Mouse (Mus musculus) testis, adult 2 months (tissue): ENCODE results near the gene Psmd6. TPM values are rescaled to one million over a fixed set of nuclear protein-coding genes. Genes with fewer than 3 reads are reported as not detected.

Experiments used
- H3K27ac ChIP-seq: fragments of 200-500 bp; 2 replicates; pipeline ENCODE4 v1.5.1; 2012; ENCODE audit warnings: low read depth, low read length; ENCODE audit not compliant: control insufficient read depth, insufficient read depth
- H3K27me3 ChIP-seq: fragments of 200-500 bp; 2 replicates; pipeline ENCODE4 v1.6.1; 2012; ENCODE audit warnings: mild to moderate bottlenecking, low read length, moderate library complexity; ENCODE audit not compliant: control insufficient read depth, insufficient read depth
- H3K36me3 ChIP-seq: fragments of 200-500 bp; 2 replicates; pipeline ENCODE4 v1.6.1; 2012; ENCODE audit warnings: mild to moderate bottlenecking, low read length; ENCODE audit not compliant: control insufficient read depth, insufficient read depth
- H3K4me1 ChIP-seq: fragments of 200-500 bp; 2 replicates; pipeline ENCODE4 v1.6.1; 2012; ENCODE audit warnings: low read length; ENCODE audit not compliant: control insufficient read depth, insufficient read depth
- H3K4me3 ChIP-seq: fragments of 200-500 bp; 2 replicates; pipeline ENCODE4 v1.5.1; 2012; ENCODE audit warnings: low read depth, mild to moderate bottlenecking, low read length, moderate library complexity, mixed read lengths; ENCODE audit not compliant: control insufficient read depth
- CTCF ChIP-seq: fragments of 200-500 bp; IDR thresholded peaks from 2 replicates; pipeline ENCODE4 v1.5.1; 2012; ENCODE audit warnings: low read depth, mild to moderate bottlenecking, inconsistent platforms, low read length, moderate library complexity; ENCODE audit not compliant: control insufficient read depth, insufficient read depth, insufficient replicate concordance
- POLR2A ChIP-seq: fragments of 200-500 bp; IDR thresholded peaks from 2 replicates; pipeline ENCODE4 v1.6.1; 2012; ENCODE audit warnings: low read depth, mild to moderate bottlenecking, inconsistent platforms, low read length, moderate library complexity; ENCODE audit not compliant: control insufficient read depth
- polyA plus RNA-seq: library from polyadenylated mRNA; depleted of rRNA; stranded (reverse); fragments of >200 nt; gene quantifications from 2 replicates; pipeline ENCODE4 v1.2.3, GENCODE M21; 2012

The Psmd6 gene
- polyA plus RNA-seq, 1 experiment, result 30.3 TPM

DNA sequence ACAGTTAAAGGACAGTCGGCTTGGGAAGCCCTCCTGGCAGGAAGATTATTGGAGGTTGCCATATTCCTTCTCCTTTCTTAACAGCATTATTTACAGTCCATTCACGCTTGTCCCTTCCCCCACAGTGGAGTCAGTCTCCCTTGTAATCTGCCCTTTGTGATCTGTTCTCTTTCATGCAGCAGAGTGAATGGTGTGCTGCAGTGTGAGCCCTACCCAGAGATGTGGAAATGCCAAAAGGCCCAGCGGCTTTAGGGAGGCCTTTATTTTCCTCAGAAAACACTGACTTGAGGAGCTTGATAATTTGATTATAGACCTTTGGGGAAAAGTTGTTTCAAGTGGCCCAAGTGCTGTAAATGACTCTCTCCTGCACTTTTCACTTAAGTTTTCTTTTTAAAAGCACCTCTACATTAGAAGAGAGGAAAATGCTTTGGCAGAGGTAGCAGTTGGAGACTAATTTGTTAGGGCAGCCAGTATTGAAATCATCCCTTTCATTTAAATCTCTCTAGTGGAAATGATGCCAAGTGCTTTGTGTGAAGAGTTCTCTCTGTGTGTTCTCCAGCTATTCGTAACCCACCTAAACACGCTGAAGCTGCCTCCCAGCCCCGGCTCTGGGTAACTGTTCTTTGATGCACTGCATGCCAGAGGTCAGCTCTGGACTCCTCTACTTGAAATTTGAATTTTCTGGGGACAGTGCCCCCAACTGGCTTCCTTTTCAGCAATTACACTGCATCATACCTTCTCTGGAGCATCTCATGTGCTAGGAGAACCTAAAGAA is 50.1 kb downstream of the Psmd6 start:
- H3K27me3 ChIP-seq, result no peaks in the 10 kb centered on the region
- H3K4me1 ChIP-seq, result no peaks in the 10 kb centered on the region
- no peak overlapping the region for H3K27ac ChIP-seq
- no peak overlapping the region for H3K4me3 ChIP-seq
- H3K36me3 ChIP-seq, result no peaks in the 10 kb centered on the region
- no peak for TF ChIP-seq POLR2A
- no peak for TF ChIP-seq CTCF

DNA sequence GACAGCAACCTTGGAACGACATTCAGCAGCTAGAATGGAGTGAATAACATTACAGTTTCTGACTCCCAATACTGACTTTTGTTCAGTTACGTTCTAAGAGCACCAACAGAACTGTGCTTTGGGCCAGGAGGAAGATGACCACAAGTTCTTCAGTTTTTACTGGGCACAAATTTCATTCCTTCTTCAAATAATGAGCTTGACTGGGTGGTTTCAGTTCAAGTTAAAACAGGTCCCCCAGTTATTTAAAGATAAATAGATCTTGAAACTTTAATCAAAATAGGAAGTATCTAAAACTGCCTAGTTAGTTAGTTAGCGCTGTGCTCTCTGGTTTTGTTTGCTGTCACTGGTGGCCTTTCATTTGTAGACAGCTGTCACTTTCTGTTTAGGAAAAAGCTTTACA is 52.2 kb downstream of the Psmd6 start:
- Histone ChIP-seq H3K27me3 (no peaks in the 10 kb centered on the region), H3K4me1 (no peaks in the 10 kb centered on the region), H3K27ac (no peak overlapping the region), H3K4me3 (no peak overlapping the region), H3K36me3 (no peaks in the 10 kb centered on the region)
- TF ChIP-seq POLR2A (no peak), CTCF (no peak)

DNA sequence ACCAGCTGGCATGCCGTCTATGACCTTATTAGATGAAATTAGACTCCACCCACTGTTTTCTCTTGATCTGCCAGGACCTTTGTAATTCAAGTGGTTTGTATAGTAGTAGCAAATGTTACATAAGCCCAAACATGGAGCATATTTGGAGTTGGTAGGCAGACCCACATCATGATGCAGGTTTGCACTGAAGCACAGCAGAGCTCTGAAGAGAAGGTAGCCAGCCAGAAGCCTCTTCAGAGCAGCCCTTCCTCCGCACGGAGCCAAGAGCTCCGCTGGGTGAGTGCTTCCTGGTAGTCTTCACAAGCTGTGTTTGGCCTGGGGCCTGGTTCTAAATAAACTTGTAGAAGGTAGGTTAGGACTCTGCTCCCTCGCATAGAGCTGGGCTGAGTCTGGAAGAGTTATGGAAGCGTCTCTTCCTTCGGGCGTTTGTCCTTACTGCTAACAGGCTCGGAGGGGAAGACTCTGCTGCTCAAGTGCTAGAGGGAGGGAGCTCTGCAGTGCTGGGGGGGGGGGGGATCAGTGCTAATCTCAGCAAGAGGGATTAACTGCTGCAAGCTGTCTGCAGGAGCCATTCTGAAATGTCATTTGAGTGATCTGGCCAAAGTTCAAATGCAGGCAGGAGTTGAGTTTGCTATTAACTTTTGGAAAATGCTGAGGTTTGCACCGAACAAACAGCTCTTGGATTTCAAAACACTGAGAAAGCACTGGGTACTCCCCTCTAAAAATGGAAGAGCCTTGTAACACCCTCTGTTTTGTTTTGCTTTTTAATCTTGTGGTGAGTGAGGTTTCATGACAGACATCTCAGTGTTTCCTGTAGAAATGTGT is 52.9 kb downstream of the Psmd6 start:
- Histone ChIP-seq H3K4me3 (no peak overlapping the region), H3K27ac (no peak overlapping the region), H3K4me1 (no peaks in the 10 kb centered on the region), H3K27me3 (no peaks in the 10 kb centered on the region), H3K36me3 (no peaks in the 10 kb centered on the region)
- no peak for TF ChIP-seq CTCF
- no peak for TF ChIP-seq POLR2A

DNA sequence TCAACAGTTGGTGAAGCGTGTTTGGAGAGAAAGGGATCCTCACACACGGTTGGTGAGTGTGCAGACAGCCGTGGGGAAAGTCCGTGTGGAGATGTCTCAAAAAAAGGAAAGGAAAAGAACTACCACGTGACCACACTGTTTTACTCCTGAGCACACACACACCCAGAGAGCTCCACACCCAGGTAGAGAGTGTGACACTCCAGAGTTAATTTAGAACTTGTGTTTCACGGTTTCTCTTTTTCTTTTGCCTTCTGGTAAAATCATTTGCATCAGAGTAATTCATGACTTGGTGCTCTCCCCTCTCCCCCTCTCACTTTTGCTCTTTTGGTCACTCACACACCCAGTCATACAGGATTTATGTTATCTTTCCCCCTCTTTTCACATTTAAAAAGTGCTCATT is 54.5 kb downstream of the Psmd6 start:
- Histone ChIP-seq H3K36me3 (no peaks in the 10 kb centered on the region), H3K4me1 (no peaks in the 10 kb centered on the region), H3K27me3 (no peaks in the 10 kb centered on the region), H3K4me3 (no peak overlapping the region), H3K27ac (no peak overlapping the region)
- TF ChIP-seq CTCF (no peak), POLR2A (no peak)

DNA sequence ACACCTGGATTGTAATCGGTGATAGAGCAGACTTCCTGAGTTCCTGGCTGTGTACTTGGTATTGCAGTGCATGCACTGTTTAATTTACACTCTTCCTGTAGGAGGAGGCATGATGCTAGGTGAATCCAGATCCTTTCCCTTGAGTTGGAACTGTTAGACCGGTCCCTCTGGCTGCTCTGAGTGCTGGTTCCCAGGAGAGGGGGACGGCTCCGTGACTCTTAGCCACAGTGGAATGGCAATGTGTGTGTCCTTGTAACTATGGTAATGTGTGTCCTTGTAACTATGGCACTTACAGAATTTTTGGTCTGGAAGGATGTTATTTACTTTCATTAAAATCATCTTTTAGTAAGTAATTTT is 55.7 kb downstream of the Psmd6 start:
- H3K36me3 ChIP-seq, result no peaks in the 10 kb centered on the region
- H3K27me3 ChIP-seq, result no peaks in the 10 kb centered on the region
- TF ChIP-seq POLR2A (no peak), CTCF (no peak)
- H3K4me1 ChIP-seq, result no peaks in the 10 kb centered on the region
- no peak overlapping the region for H3K4me3 ChIP-seq
- no peak overlapping the region for H3K27ac ChIP-seq

DNA sequence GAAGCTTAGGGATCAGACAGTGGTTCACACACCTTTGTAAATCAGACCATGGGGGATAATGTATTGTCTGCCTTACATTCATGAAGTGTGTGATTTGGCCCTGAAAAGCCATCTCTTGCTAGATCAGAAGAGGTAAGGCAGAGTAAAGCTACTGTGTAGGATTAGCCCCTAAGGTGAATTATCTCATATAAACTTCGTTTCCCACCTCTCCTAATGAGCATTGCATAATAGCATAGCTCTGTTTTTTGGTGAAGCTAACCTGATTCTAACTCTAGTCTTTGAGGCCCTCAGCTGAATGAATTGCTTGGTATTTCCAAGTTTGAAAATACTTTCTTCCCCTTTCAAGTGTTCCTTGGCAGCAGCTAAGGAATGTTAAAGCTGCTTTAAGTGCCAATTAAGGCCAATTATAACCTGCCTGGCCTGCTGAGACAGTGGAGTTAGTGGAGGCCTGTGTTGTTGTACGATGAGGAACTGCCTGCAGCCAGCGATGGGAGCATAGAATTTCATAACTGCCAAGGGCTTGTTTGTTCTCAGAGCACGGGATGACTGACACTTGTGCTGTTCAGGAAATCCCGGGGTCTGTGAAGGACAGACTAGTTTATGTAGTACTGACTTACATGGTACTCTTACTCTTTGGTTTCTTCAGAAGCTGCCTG is 56.2 kb downstream of the Psmd6 start:
- Histone ChIP-seq H3K4me1 (no peaks in the 10 kb centered on the region), H3K36me3 (no peaks in the 10 kb centered on the region), H3K27me3 (no peaks in the 10 kb centered on the region), H3K4me3 (no peak overlapping the region), H3K27ac (no peak overlapping the region)
- TF ChIP-seq CTCF, result no peak
- no peak for TF ChIP-seq POLR2A

DNA sequence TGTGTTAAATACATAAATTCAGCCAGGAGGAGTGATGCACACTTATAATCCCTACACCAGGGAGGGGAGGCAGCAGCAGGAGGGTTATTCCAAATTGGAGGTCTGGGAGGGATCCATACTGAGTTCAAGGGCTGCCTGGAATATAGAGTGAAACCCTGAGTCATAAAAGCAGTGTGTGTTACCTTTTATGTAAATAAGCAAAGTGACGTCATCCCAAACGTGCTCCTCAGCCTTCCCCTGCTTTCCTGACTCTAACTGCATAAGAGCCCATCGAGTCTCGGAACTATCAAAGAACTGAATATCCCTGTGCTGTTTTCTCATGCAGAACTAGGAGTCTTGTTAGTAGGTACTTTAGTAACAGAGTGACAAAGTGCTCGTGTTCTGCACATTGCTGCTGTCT is 57.4 kb downstream of the Psmd6 start:
- no peak overlapping the region for H3K4me3 ChIP-seq
- no peaks in the 10 kb centered on the region for H3K4me1 ChIP-seq
- no peaks in the 10 kb centered on the region for H3K36me3 ChIP-seq
- no peak for TF ChIP-seq POLR2A
- no peak for TF ChIP-seq CTCF
- H3K27ac ChIP-seq, result no peak overlapping the region
- H3K27me3 ChIP-seq, result no peaks in the 10 kb centered on the region
